Mouse (Mus musculus): Measurements from ENCODE around the gene Rev3l.

GRCm38 (mm10) chr10:39904191-39904590 lies 172.3 kb downstream of the Rev3l start:
- no peak for TF ChIP-seq CTCF (IDR thresholded peaks at IDR 0.05; ENCODE audit: low read depth)
- TF ChIP-seq EP300 (IDR thresholded peaks at IDR 0.05; ENCODE audit: low read depth) = no peak
